Mouse (Mus musculus) midbrain, embryonic 12.5 days (tissue): ENCODE results near the gene Elmo2. TPM values are rescaled to one million over a fixed set of nuclear protein-coding genes. Genes with fewer than 3 reads are reported as not detected.

Source experiments
- ATAC-seq: fragments of 200-750 bp; cut with Nextera tagmentation; 2 replicates; pipeline ENCODE4 v1.8.0; 2017; ENCODE audit warnings: low read depth, moderate TSS enrichment, moderate library complexity; ENCODE audit not compliant: low FRiP score
- H3K27ac ChIP-seq: fragments of 300-500 bp; sonication (generic); replicated peaks from 2 replicates; pipeline ENCODE4 v1.5.1; 2016; ENCODE audit warnings: mild to moderate bottlenecking
- H3K27me3 ChIP-seq: fragments of 300-500 bp; sonication (generic); 2 replicates; pipeline ENCODE4 v1.6.1; 2016; ENCODE audit warnings: mild to moderate bottlenecking
- H3K36me3 ChIP-seq: fragments of 300-500 bp; sonication (generic); 2 replicates; pipeline ENCODE4 v1.6.1; 2016
- H3K4me1 ChIP-seq: fragments of 300-500 bp; sonication (generic); 2 replicates; pipeline ENCODE4 v1.6.1; 2016
- H3K4me2 ChIP-seq: fragments of 300-500 bp; sonication (generic); replicated peaks from 2 replicates; pipeline ENCODE4 v1.6.1; 2016; ENCODE audit warnings: mild to moderate bottlenecking, moderate library complexity
- H3K4me3 ChIP-seq: fragments of 300-500 bp; sonication (generic); 2 replicates; pipeline ENCODE4 v1.5.1; 2016; ENCODE audit warnings: mild to moderate bottlenecking
- H3K9ac ChIP-seq: fragments of 300-500 bp; sonication (generic); replicated peaks from 2 replicates; pipeline ENCODE4 v1.6.1; 2016; ENCODE audit warnings: mild to moderate bottlenecking, moderate library complexity
- H3K9me3 ChIP-seq: fragments of 300-500 bp; sonication (generic); 2 replicates; pipeline ENCODE4 v1.6.1; 2016; ENCODE audit warnings: mild to moderate bottlenecking
- WGBS: fragments of 180-500 bp; shearing (Covaris S2); methylation state at CpG from one replicate; pipeline ENCODE4 v1.1.7; 2016; 5-methylcytosine and 5-hydroxymethylcytosine counted together
- polyA plus RNA-seq: library from polyadenylated mRNA; unstranded; fragments of >200 nt; fragmentation: Nextera tagmentation; extraction: Ambion mirVana; gene quantifications from 2 replicates; pipeline ENCODE4 v1.2.1, GENCODE M21; 2016

Gene Elmo2
- polyA plus RNA-seq, 1 experiment from 2014 or later, result 88.2 TPM

GRCm38 (mm10) chr2:165252801-165253200, 73.5 kb downstream of the Elmo2 start:
- Histone ChIP-seq H3K9ac (no peak overlapping the region), H3K27ac (no peak overlapping the region), H3K4me3 (no peak overlapping the region), H3K27me3 (peaks cover 81% of the 10 kb centered on the region), H3K36me3 (no peaks in the 10 kb centered on the region), H3K4me2 (no peak overlapping the region), H3K4me1 (peaks cover 36% of the 10 kb centered on the region), H3K9me3 (no peaks in the 10 kb centered on the region)
- 54% methylated on average over 9 of the region's 9 CpGs for WGBS
- no peak for ATAC-seq

- Histone ChIP-seq H3K9me3 (no peaks in the 10 kb centered on the region), H3K9ac (no peak overlapping the region), H3K4me2 (no peak overlapping the region), H3K27ac (no peak overlapping the region), H3K4me1 (peaks cover 33% of the 10 kb centered on the region), H3K4me3 (no peak overlapping the region), H3K27me3 (peaks cover 84% of the 10 kb centered on the region), H3K36me3 (no peaks in the 10 kb centered on the region)
- ATAC-seq, result no peak
- WGBS, result 80% methylated on average over 8 of the region's 8 CpGs
Observed at GRCm38 (mm10) chr2:165252381-165252780, 73.9 kb downstream of the Elmo2 start.

GRCm38 (mm10) chr2:165250903-165251302, 75.4 kb downstream of the Elmo2 start:
- Histone ChIP-seq H3K9me3 (no peaks in the 10 kb centered on the region), H3K36me3 (no peaks in the 10 kb centered on the region), H3K4me3 (no peak overlapping the region), H3K4me2 (no peak overlapping the region), H3K27ac (no peak overlapping the region), H3K9ac (no peak overlapping the region), H3K27me3 (peaks cover 78% of the 10 kb centered on the region), H3K4me1 (peaks cover 42% of the 10 kb centered on the region)
- no peak for ATAC-seq
- WGBS, result 75% methylated on average over 1 of the region's 1 CpGs

GRCm38 (mm10) chr2:165248967-165249366, 77.3 kb downstream of the Elmo2 start:
- whole genome bisulfite sequencing, result 30% methylated on average over 3 of the region's 3 CpGs
- H3K9me3 ChIP-seq, result no peaks in the 10 kb centered on the region; the same call in 1 of the 2 replicates
- H3K9ac ChIP-seq, result no peak overlapping the region
- H3K4me3 ChIP-seq, result no peak overlapping the region
- H3K27me3 ChIP-seq, result peaks cover 72% of the 10 kb centered on the region
- ATAC-seq, result no peak
- H3K36me3 ChIP-seq, result no peaks in the 10 kb centered on the region
- no peak overlapping the region for H3K4me2 ChIP-seq
- H3K4me1 ChIP-seq, result peaks cover 34% of the 10 kb centered on the region
- no peak overlapping the region for H3K27ac ChIP-seq

- WGBS, result 16% methylated on average over 11 of the region's 11 CpGs
- peaks cover 72% of the 10 kb centered on the region for H3K27me3 ChIP-seq
Observed at GRCm38 (mm10) chr2:165246349-165246748, 79.9 kb downstream of the Elmo2 start.

GRCm38 (mm10) chr2:165243122-165243720, 83.1 kb downstream of the Elmo2 start:
- Histone ChIP-seq H3K4me2 (peak overlapping the region; percentile 16; the same call in 1 of the 2 replicates), H3K4me3 (no peak overlapping the region), H3K27ac (no peak overlapping the region), H3K27me3 (peaks cover 85% of the 10 kb centered on the region), H3K4me1 (peaks cover 40% of the 10 kb centered on the region), H3K36me3 (no peaks in the 10 kb centered on the region), H3K9me3 (no peaks in the 10 kb centered on the region; the same call in 1 of the 2 replicates), H3K9ac (no peak overlapping the region; the same call in 1 of the 2 replicates)
- ATAC-seq, result no peak
- 5% methylated on average over 11 of the region's 11 CpGs for WGBS

More at GRCm38 (mm10) chr2:165246349-165246748, 79.9 kb downstream of the Elmo2 start:
- Histone ChIP-seq H3K9me3 (no peaks in the 10 kb centered on the region; the same call in 1 of the 2 replicates), H3K4me1 (peaks cover 42% of the 10 kb centered on the region), H3K9ac (no peak overlapping the region), H3K4me3 (no peak overlapping the region), H3K4me2 (no peak overlapping the region), H3K27ac (no peak overlapping the region), H3K36me3 (no peaks in the 10 kb centered on the region)
- no peak for ATAC-seq

- ATAC-seq, result no peak
- no peak overlapping the region for H3K27ac ChIP-seq
- 0 out of 2 replicates have a peak overlapping the region, but pooled peaks have one; percentile 2 for H3K4me2 ChIP-seq
- peaks cover 44% of the 10 kb centered on the region for H3K4me1 ChIP-seq
- H3K27me3 ChIP-seq, result peaks cover 87% of the 10 kb centered on the region
- no peak overlapping the region for H3K4me3 ChIP-seq
- H3K36me3 ChIP-seq, result no peaks in the 10 kb centered on the region
- H3K9ac ChIP-seq, result 0 out of 2 replicates have a peak overlapping the region, but pooled peaks have one; percentile 20
- H3K9me3 ChIP-seq, result no peaks in the 10 kb centered on the region; the same call in 1 of the 2 replicates
- 2% methylated on average over 13 of the region's 13 CpGs for WGBS
Observed at GRCm38 (mm10) chr2:165242575-165242974, 83.7 kb downstream of the Elmo2 start.

- no peak overlapping the region for H3K4me3 ChIP-seq
- no peak overlapping the region for H3K4me2 ChIP-seq
- H3K9ac ChIP-seq, result no peak overlapping the region
- H3K4me1 ChIP-seq, result peaks cover 36% of the 10 kb centered on the region
- 68% methylated on average over 7 of the region's 7 CpGs for WGBS
- ATAC-seq, result no peak
- H3K9me3 ChIP-seq, result no peaks in the 10 kb centered on the region; the same call in 1 of the 2 replicates
- H3K27me3 ChIP-seq, result peaks cover 84% of the 10 kb centered on the region
- H3K27ac ChIP-seq, result no peak overlapping the region
- H3K36me3 ChIP-seq, result no peaks in the 10 kb centered on the region
Observed at GRCm38 (mm10) chr2:165241786-165242185, 84.5 kb downstream of the Elmo2 start.

- H3K4me3 ChIP-seq, result no peak overlapping the region
- 38% methylated on average over 8 of the region's 8 CpGs for WGBS
- no peak overlapping the region for H3K4me2 ChIP-seq
- no peak for ATAC-seq
- H3K36me3 ChIP-seq, result no peaks in the 10 kb centered on the region
- H3K27ac ChIP-seq, result no peak overlapping the region
- peaks cover 29% of the 10 kb centered on the region for H3K4me1 ChIP-seq
- H3K9me3 ChIP-seq, result no peaks in the 10 kb centered on the region; the same call in 1 of the 2 replicates
- no peak overlapping the region for H3K9ac ChIP-seq
- peaks cover 91% of the 10 kb centered on the region for H3K27me3 ChIP-seq
Observed at GRCm38 (mm10) chr2:165240371-165240770, 85.9 kb downstream of the Elmo2 start.

GRCm38 (mm10) chr2:165239533-165240144, 86.6 kb downstream of the Elmo2 start:
- Histone ChIP-seq H3K9ac (no peak overlapping the region), H3K27ac (no peak overlapping the region), H3K4me2 (no peak overlapping the region), H3K9me3 (no peaks in the 10 kb centered on the region), H3K4me1 (peaks cover 36% of the 10 kb centered on the region), H3K36me3 (no peaks in the 10 kb centered on the region), H3K4me3 (no peak overlapping the region), H3K27me3 (peaks cover 95% of the 10 kb centered on the region)
- ATAC-seq, result no peak
- WGBS, result 23% methylated on average over 15 of the region's 15 CpGs

- no peaks in the 10 kb centered on the region for H3K9me3 ChIP-seq
- no peak overlapping the region for H3K4me3 ChIP-seq
- H3K36me3 ChIP-seq, result no peaks in the 10 kb centered on the region
- 2% methylated on average over 12 of the region's 12 CpGs for WGBS
- H3K4me1 ChIP-seq, result peaks cover 42% of the 10 kb centered on the region
- H3K27ac ChIP-seq, result no peak overlapping the region
- no peak for ATAC-seq
- H3K4me2 ChIP-seq, result no peak overlapping the region
- H3K27me3 ChIP-seq, result peaks cover 96% of the 10 kb centered on the region
- H3K9ac ChIP-seq, result 0 out of 2 replicates have a peak overlapping the region, but pooled peaks have one; percentile 24
Observed at GRCm38 (mm10) chr2:165238416-165239145, 87.7 kb downstream of the Elmo2 start.
